Mouse (Mus musculus) hindbrain, embryonic 12.5 days (tissue): ENCODE measurements at regions not wholly inside any gene's neighbourhood (a gene's known extent, or its start where the extent isn't known, plus 50 kb on each side); places are given as distances from the start of the nearest gene placed in this dataset.
A peak's percentile ranks its signal among the peaks of the same experiment; 100 is the strongest.

Experiments used
- ATAC-seq: fragments of 200-750 bp; cut with Nextera tagmentation; 2 replicates; pipeline ENCODE4 v1.8.0; 2017; ENCODE audit warnings: moderate TSS enrichment; ENCODE audit not compliant: low FRiP score
- H3K27ac ChIP-seq: fragments of 300-500 bp; sonication (generic); 2 replicates; pipeline ENCODE4 v1.5.1; 2016; ENCODE audit warnings: mild to moderate bottlenecking
- H3K27me3 ChIP-seq: fragments of 300-500 bp; sonication (generic); 2 replicates; pipeline ENCODE4 v1.6.1; 2016; ENCODE audit warnings: mild to moderate bottlenecking
- H3K36me3 ChIP-seq: fragments of 300-500 bp; sonication (generic); 2 replicates; pipeline ENCODE4 v1.6.1; 2016; ENCODE audit warnings: mild to moderate bottlenecking
- H3K4me1 ChIP-seq: fragments of 300-500 bp; sonication (generic); 2 replicates; pipeline ENCODE4 v1.6.1; 2016
- H3K4me2 ChIP-seq: fragments of 300-500 bp; sonication (generic); replicated peaks from 2 replicates; pipeline ENCODE4 v1.6.1; 2016; ENCODE audit warnings: mild to moderate bottlenecking
- H3K4me3 ChIP-seq: fragments of 300-500 bp; sonication (generic); 2 replicates; pipeline ENCODE4 v1.5.1; 2016; ENCODE audit warnings: mild to moderate bottlenecking
- H3K9ac ChIP-seq: fragments of 300-500 bp; sonication (generic); 2 replicates; pipeline ENCODE4 v1.6.1; 2016; ENCODE audit warnings: mild to moderate bottlenecking, moderate library complexity
- H3K9me3 ChIP-seq: fragments of 300-500 bp; sonication (generic); replicated peaks from 2 replicates; pipeline ENCODE4 v1.6.1; 2016; ENCODE audit warnings: mild to moderate bottlenecking
- WGBS: fragments of 180-500 bp; shearing (Covaris S2); methylation state at CpG from one replicate; pipeline ENCODE4 v1.1.7; 2016; 5-methylcytosine and 5-hydroxymethylcytosine counted together

DNA sequence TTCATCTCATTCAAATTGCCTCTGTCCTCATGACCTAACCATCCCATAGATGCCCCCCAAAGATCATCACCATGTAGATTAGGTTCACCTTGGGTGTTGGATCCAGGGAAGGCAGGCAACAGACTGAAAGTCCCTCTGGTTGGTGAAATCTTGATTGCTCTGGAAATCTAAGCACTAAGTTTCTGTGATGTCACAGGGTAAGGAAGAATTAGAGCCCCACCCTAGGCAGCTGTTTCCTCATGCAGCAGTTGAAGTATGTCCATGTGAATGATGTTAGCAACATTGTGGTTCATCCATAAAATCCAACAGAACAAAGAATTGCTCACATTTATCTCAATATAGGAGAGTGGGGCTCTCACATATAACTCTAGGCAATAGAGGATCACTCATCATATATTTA, 175.5 kb downstream of the Plk2 start:
- Histone ChIP-seq H3K4me3 (no peak overlapping the region), H3K9me3 (no peaks in the 10 kb centered on the region), H3K9ac (no peak overlapping the region), H3K36me3 (no peaks in the 10 kb centered on the region), H3K4me2 (no peak overlapping the region), H3K27ac (no peak overlapping the region), H3K4me1 (peaks cover 13% of the 10 kb centered on the region), H3K27me3 (no peaks in the 10 kb centered on the region)
- ATAC-seq: no peak

DNA sequence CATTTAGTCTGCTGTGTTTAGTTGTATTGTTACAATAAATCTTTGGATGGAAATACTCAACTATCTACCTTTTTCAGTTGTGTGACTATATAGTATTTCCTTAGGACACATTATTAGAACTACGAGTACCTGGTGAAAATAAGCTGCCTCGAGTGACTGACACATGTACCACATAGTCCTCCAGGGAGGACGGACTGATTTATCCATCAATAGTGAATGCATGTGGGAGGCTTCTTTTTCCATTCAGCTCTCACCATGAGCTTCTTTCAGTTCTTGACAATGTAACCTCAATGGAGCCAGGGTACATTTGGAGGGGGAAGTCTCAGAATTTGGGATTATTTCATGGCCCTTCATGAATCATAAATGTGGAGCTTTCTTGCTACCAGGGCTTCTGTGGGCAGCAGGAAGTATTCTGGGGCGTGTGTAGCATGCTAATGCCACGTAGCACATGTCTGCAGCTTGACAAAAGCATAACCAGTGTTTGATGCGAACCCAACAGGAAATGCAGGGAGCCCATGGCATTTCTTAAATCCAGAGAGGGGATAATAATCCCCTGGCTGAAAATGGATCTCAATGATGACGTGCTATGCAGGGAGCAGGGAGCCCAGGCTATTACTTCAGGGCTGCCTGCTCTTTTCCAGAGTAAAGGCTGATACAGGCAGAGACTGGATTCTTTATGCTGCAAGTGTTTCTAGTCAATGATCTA, 178.7 kb downstream of the Plk2 start:
- 0 out of 2 replicates have a peak overlapping the region, but pooled peaks have one; percentile 17 for H3K27ac ChIP-seq

GRCm38 (mm10) chr13:110574764-110575471, 180.1 kb downstream of the Plk2 start:
- ATAC-seq: peak; percentile 19; the same call in 1 of the 2 replicates
- H3K4me1 ChIP-seq: peaks cover 18% of the 10 kb centered on the region
- H3K4me3 ChIP-seq: no peak overlapping the region
- no peak overlapping the region for H3K4me2 ChIP-seq
- WGBS: 57% methylated on average over 6 of the region's 6 CpGs
- H3K27ac ChIP-seq: no peak overlapping the region
- no peaks in the 10 kb centered on the region for H3K9me3 ChIP-seq
- H3K9ac ChIP-seq: no peak overlapping the region
- no peaks in the 10 kb centered on the region for H3K36me3 ChIP-seq
- no peaks in the 10 kb centered on the region for H3K27me3 ChIP-seq

More for the DNA sequence above, 178.7 kb downstream of the Plk2 start:
- H3K4me1 ChIP-seq: peaks cover 18% of the 10 kb centered on the region
- no peaks in the 10 kb centered on the region for H3K27me3 ChIP-seq
- no peaks in the 10 kb centered on the region for H3K9me3 ChIP-seq
- ATAC-seq: no peak
- H3K9ac ChIP-seq: no peak overlapping the region
- H3K4me2 ChIP-seq: no peak overlapping the region
- WGBS: 65% methylated on average over 7 of the region's 7 CpGs
- H3K4me3 ChIP-seq: no peak overlapping the region
- H3K36me3 ChIP-seq: no peaks in the 10 kb centered on the region

DNA sequence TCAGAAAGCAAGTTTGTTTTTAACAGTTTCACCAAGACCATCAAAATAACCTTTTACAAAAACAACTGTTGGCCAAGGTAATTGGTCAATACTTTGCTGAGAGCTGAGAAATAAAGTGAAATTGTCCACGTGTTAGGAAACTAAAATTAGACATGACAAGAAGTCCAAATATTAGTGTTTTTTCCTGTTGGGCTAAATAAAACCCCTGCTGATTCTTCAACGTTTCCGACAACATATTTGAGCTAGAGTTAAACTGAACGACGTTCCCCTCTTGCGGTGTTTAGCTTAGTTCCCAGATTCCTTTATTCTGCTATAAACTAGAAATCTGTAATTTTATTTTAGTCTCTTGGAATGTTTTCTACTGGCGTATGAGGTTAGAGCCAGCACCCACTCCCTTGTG, 183.3 kb downstream of the Plk2 start:
- no peak for ATAC-seq
- no peaks in the 10 kb centered on the region for H3K27me3 ChIP-seq
- WGBS: 78% methylated on average over 7 of the region's 7 CpGs
- no peaks in the 10 kb centered on the region for H3K9me3 ChIP-seq
- H3K36me3 ChIP-seq: no peaks in the 10 kb centered on the region
- H3K9ac ChIP-seq: no peak overlapping the region
- no peak overlapping the region for H3K4me2 ChIP-seq
- H3K4me3 ChIP-seq: no peak overlapping the region
- peaks cover 18% of the 10 kb centered on the region for H3K4me1 ChIP-seq
- no peak overlapping the region for H3K27ac ChIP-seq

DNA sequence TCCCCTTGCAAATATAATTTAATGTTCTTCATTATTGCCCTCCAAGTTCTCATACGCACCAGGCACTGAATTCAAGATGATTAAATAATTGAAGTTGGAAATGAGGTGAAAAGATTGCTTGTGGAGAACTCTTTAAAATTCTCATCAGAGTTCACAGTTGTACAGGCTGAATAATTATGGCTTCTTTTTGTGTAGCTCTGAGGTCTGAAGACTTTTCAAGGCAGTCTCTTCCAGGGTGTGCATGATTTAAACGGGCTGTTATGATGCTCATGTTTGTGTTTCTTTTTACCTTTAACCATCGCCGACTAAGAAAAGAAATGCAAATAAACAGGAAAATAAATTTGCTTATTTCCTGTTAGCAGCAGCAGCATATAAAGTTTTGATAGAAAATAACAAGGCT, 185.3 kb downstream of the Plk2 start:
- H3K9ac ChIP-seq: no peak overlapping the region
- peaks cover 7% of the 10 kb centered on the region for H3K4me1 ChIP-seq
- no peak for ATAC-seq
- H3K27ac ChIP-seq: no peak overlapping the region
- H3K36me3 ChIP-seq: no peaks in the 10 kb centered on the region
- no peak overlapping the region for H3K4me3 ChIP-seq
- no peak overlapping the region for H3K4me2 ChIP-seq
- 88% methylated on average over 4 of the region's 4 CpGs for WGBS
- H3K9me3 ChIP-seq: no peaks in the 10 kb centered on the region
- H3K27me3 ChIP-seq: no peaks in the 10 kb centered on the region

GRCm38 (mm10) chr13:110580570-110580969, 185.7 kb downstream of the Plk2 start:
- no peak overlapping the region for H3K9ac ChIP-seq
- H3K36me3 ChIP-seq: no peaks in the 10 kb centered on the region
- 0 out of 2 replicates have a peak, but pooled peaks cover 4% of the 10 kb centered on the region for H3K4me1 ChIP-seq
- H3K27me3 ChIP-seq: no peaks in the 10 kb centered on the region
- no peak for ATAC-seq
- H3K4me3 ChIP-seq: no peak overlapping the region
- H3K27ac ChIP-seq: no peak overlapping the region
- no peak overlapping the region for H3K4me2 ChIP-seq
- H3K9me3 ChIP-seq: no peaks in the 10 kb centered on the region
- WGBS: 80% methylated on average over 5 of the region's 5 CpGs

GRCm38 (mm10) chr13:110584765-110585164, 189.9 kb downstream of the Plk2 start:
- ATAC-seq: no peak
- Histone ChIP-seq H3K4me2 (no peak overlapping the region), H3K27ac (no peak overlapping the region), H3K4me3 (no peak overlapping the region), H3K27me3 (no peaks in the 10 kb centered on the region), H3K36me3 (no peaks in the 10 kb centered on the region), H3K9ac (no peak overlapping the region), H3K4me1 (no peaks in the 10 kb centered on the region), H3K9me3 (no peaks in the 10 kb centered on the region)
- 77% methylated on average over 10 of the region's 10 CpGs for WGBS

DNA sequence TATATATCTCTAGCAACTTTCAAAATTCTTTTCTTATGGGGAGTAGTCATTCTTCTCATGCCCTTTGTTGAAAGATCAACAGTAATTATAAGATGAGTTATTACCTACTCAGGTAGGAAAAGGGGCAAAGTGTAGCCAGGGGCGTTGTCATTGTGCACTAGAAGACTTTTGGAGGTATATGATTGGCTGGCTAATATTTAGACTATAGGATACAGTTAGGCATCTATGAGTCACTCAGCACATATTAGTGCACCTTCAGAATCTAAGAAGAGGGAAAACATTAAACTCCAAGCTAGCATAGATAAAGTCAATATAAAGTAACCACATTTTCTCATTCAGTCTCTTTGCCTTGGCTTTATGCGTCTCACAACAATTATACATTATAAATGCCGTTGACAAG, 199.8 kb downstream of the Plk2 start:
- no peaks in the 10 kb centered on the region for H3K27me3 ChIP-seq
- 95% methylated on average over 3 of the region's 3 CpGs for WGBS
- ATAC-seq: no peak
- no peaks in the 10 kb centered on the region for H3K4me1 ChIP-seq
- H3K4me3 ChIP-seq: no peak overlapping the region
- H3K9me3 ChIP-seq: no peaks in the 10 kb centered on the region
- H3K9ac ChIP-seq: no peak overlapping the region
- no peaks in the 10 kb centered on the region for H3K36me3 ChIP-seq
- no peak overlapping the region for H3K4me2 ChIP-seq
- no peak overlapping the region for H3K27ac ChIP-seq

- Histone ChIP-seq H3K36me3 (no peaks in the 10 kb centered on the region), H3K9ac (no peak overlapping the region), H3K4me2 (no peak overlapping the region), H3K27me3 (no peaks in the 10 kb centered on the region), H3K27ac (no peak overlapping the region), H3K9me3 (no peaks in the 10 kb centered on the region), H3K4me3 (no peak overlapping the region), H3K4me1 (no peaks in the 10 kb centered on the region)
- no peak for ATAC-seq
- WGBS: 87% methylated on average over 3 of the region's 3 CpGs
Measured at GRCm38 (mm10) chr13:110599666-110600065, 204.8 kb downstream of the Plk2 start.

DNA sequence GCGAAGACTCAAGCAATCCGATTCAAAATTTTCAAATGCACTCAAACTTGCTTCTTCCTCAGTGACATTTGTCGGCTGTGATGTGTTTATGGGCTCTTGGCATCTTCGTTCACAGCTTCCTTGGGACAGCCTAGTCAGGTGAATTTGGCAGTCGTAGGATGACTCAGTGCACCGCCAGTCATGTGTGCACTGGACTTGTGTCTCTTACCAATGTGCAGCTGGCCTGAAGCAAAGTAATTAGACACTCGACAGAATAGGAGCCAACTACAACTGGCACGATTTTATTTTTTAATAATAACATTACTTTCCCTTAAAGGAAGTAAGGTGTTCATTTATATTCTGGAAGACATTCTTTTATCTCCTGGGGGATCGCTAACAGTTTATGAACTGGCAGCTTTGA, 205.5 kb downstream of the Plk2 start:
- no peak overlapping the region for H3K4me2 ChIP-seq
- no peak for ATAC-seq
- H3K9me3 ChIP-seq: no peaks in the 10 kb centered on the region
- H3K4me1 ChIP-seq: no peaks in the 10 kb centered on the region
- WGBS: 85% methylated on average over 9 of the region's 9 CpGs
- H3K27me3 ChIP-seq: no peaks in the 10 kb centered on the region
- H3K9ac ChIP-seq: no peak overlapping the region
- H3K4me3 ChIP-seq: no peak overlapping the region
- H3K27ac ChIP-seq: no peak overlapping the region
- H3K36me3 ChIP-seq: no peaks in the 10 kb centered on the region

GRCm38 (mm10) chr13:110601352-110601751, 206.5 kb downstream of the Plk2 start:
- no peaks in the 10 kb centered on the region for H3K27me3 ChIP-seq
- H3K4me1 ChIP-seq: no peaks in the 10 kb centered on the region
- H3K36me3 ChIP-seq: no peaks in the 10 kb centered on the region
- H3K9ac ChIP-seq: no peak overlapping the region
- WGBS: 71% methylated on average over 5 of the region's 5 CpGs
- no peaks in the 10 kb centered on the region for H3K9me3 ChIP-seq
- no peak overlapping the region for H3K27ac ChIP-seq
- H3K4me2 ChIP-seq: no peak overlapping the region
- H3K4me3 ChIP-seq: no peak overlapping the region
- ATAC-seq: no peak

DNA sequence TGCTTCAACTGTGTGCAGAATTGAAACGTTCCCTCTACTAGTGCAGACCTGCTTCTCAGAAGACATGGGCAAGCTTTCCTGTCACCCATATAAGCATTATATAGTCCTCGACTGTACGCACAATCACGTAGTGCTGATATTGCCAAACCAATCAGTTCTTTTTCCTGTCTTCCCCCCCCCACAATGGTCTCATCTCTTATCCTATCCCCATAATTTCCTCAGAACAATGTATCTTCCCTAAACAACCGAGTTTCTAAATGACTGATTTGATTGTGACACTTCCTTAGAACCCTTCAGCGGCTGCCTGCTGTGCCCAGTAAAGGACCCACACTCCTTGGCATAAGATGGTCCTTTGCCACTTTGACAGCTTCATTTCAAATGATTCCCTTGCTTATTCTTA, 207.0 kb downstream of the Plk2 start:
- Histone ChIP-seq H3K9ac (no peak overlapping the region), H3K4me2 (no peak overlapping the region), H3K4me1 (no peaks in the 10 kb centered on the region), H3K27me3 (no peaks in the 10 kb centered on the region), H3K36me3 (no peaks in the 10 kb centered on the region), H3K9me3 (no peaks in the 10 kb centered on the region), H3K27ac (no peak overlapping the region), H3K4me3 (no peak overlapping the region)
- whole genome bisulfite sequencing: 80% methylated on average over 6 of the region's 6 CpGs
- no peak for ATAC-seq

DNA sequence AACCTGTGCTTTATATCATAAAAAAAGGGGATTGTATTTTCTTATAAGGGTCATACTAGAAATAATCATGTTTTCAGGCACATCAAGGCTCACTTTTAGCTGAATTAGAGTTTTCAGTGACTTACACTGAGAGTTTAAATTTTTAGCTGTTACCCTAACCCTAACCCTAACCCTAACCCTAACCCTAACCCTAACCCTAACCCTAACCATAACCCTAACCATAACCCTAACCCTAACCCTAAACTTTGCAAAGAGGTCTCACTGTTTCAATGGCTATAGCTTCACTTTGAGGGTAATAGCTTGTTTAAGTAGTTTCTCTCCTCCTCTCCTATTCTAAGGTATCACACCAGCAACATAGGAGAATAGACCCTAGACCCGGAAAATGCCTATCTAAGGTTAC, 208.0 kb downstream of the Plk2 start:
- 82% methylated on average over 1 of the region's 1 CpGs for WGBS
- no peaks in the 10 kb centered on the region for H3K36me3 ChIP-seq
- no peaks in the 10 kb centered on the region for H3K9me3 ChIP-seq
- no peak overlapping the region for H3K27ac ChIP-seq
- H3K4me1 ChIP-seq: no peaks in the 10 kb centered on the region
- no peak overlapping the region for H3K9ac ChIP-seq
- no peak overlapping the region for H3K4me2 ChIP-seq
- ATAC-seq: no peak
- no peaks in the 10 kb centered on the region for H3K27me3 ChIP-seq
- H3K4me3 ChIP-seq: no peak overlapping the region
